Mouse (Mus musculus): Measurements from ENCODE around the gene Grk6.

- TF ChIP-seq MAX (IDR thresholded peaks at IDR 0.05; ENCODE audit: low read length) (no peak), MAZ (IDR thresholded peaks at IDR 0.05; ENCODE audit: low read depth, low read length) (no peak), KAT2A (conservative IDR thresholded peaks at IDR 0.05; ENCODE audit: low read depth, low read length) (no peak), POLR2A (IDR thresholded peaks at IDR 0.05; ENCODE audit: control insufficient read depth in 1 of 2, insufficient read depth in 1 of 2, low read depth in 1 of 2, low read length in 2 of 2, poor library complexity in 1 of 2) (no peak), CTCF (IDR thresholded peaks at IDR 0.05 in 2 of 3, conservative IDR thresholded peaks at IDR 0.05 in 1 of 3; ENCODE audit: control insufficient read depth in 1 of 3, insufficient read depth in 1 of 3, low read depth in 2 of 3, low read length in 3 of 3, poor library complexity in 1 of 3, severe bottlenecking in 1 of 3) (no peak), JUND (IDR thresholded peaks at IDR 0.05; ENCODE audit: low read depth, low read length) (no peak), USF1 (IDR thresholded peaks at IDR 0.05; ENCODE audit: low read depth, low read length) (no peak), E2F4 (IDR thresholded peaks at IDR 0.05; ENCODE audit: borderline replicate concordance, low read depth, low read length) (no peak), CHD1 (IDR thresholded peaks at IDR 0.05; ENCODE audit: low read depth, low read length) (no peak), GABPA (IDR thresholded peaks at IDR 0.05; ENCODE audit: low read depth, low read length) (no peak), TCF12 (IDR thresholded peaks at IDR 0.05; ENCODE audit: low read depth, low read length) (no peak), TAL1 (IDR thresholded peaks at IDR 0.05; ENCODE audit: low read length) (no peak)
These were observed 41.6 kb upstream of the Grk6 start for GRCm38 (mm10) chr13:55403266-55403665.
